Mouse (Mus musculus): ENCODE data around the gene Lemd1. TPM values are rescaled to one million over a fixed set of nuclear protein-coding genes. Genes with fewer than 3 reads are reported as not detected.
A peak's percentile ranks its signal among the peaks of the same experiment; 100 is the strongest.

The Lemd1 gene
- polyA plus RNA-seq, 1 experiment = not detected

DNA sequence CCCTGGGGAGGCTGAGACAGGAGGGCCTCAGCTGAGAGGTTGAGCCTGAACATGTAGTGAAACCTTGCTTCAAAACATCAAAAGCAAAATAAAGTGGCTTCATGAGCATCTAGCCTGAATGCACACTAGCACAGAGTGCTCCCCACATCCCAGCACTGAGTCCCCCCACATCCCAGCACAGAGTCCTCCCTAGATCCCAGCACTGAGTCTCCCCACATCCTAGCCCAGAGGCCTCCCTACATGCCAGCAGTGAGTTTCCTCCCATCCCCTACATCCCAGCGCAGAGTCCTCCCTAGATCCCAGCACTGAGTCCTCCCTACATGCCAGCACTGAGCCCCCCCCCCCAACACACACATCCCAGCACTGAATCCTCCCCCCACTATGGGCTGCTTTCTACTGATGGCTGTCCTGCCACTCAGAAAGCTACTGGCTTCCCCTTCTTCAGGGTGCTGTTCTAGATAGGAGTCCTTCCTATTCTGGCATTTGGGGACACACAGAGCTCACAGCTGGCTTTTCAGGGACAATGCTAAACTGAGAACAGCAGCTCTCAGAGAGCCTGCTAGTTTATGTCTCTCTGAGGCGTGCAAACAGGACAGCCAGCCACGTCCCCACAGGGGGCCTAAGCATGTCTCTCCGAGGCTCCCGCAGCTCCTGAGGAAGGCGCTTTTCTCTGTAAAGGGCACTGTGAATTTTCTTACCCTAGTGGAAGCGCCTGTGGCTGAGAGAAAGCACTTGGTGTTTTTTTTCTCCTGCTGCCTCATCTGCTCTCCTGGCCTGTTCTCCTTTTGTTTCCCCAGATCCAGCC is 40.4 kb downstream of the Lemd1 start:
- Histone ChIP-seq H3K27me3 (replicated peaks; ENCODE audit: control insufficient read depth, insufficient read depth, low read length) (no peaks in the 10 kb centered on the region; the same call in 1 of the 2 replicates), H3K27ac (ENCODE audit: insufficient read depth, low read depth, low read length) (no peak overlapping the region), H3K36me3 (ENCODE audit: control insufficient read depth, insufficient read depth, low read length) (no peaks in the 10 kb centered on the region), H3K4me3 (ENCODE audit: insufficient read depth, low read depth, low read length) (no peak overlapping the region), H3K4me1 (ENCODE audit: control insufficient read depth, insufficient read depth, low read length) (no peaks in the 10 kb centered on the region)
- no peak for DNase-seq
- 83% methylated on average over 7 of the region's 7 CpGs for WGBS
- no peak for TF ChIP-seq POLR2A (IDR thresholded peaks at IDR 0.05; ENCODE audit: low read depth, low read length)
- TF ChIP-seq CTCF (conservative IDR thresholded peaks at IDR 0.05; ENCODE audit: insufficient read depth, insufficient read length, low read depth, low read length) = no peak

DNA sequence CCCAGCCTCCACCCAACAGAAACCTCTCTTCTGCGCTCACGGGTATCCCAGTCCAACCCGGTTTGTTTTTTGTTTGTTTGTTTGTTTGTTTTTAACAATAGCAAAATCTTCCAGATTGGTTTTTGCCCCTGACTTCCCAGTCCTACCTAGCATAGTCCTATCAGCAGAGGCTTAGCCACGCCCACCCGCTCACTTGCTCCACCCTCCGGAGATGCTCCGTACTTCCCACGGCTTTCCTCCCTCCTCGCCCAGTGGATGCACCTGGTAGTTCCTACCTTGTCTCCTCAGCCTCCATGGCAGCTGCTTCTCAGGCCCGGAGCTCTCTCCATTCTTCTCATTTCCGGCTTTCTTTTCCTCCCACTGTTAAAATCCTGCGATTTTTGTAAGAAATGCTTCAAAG is 42.3 kb downstream of the Lemd1 start:
- no peaks in the 10 kb centered on the region for H3K36me3 ChIP-seq (ENCODE audit: control insufficient read depth, insufficient read depth, low read length)
- DNase-seq = peak; percentile 38
- H3K4me1 ChIP-seq (ENCODE audit: control insufficient read depth, insufficient read depth, low read length) = no peaks in the 10 kb centered on the region
- no peaks in the 10 kb centered on the region; the same call in 1 of the 2 replicates for H3K27me3 ChIP-seq (replicated peaks; ENCODE audit: control insufficient read depth, insufficient read depth, low read length)
- peak; percentile 49; the same call in 1 of the 2 replicates for TF ChIP-seq CTCF (conservative IDR thresholded peaks at IDR 0.05; ENCODE audit: insufficient read depth, insufficient read length, low read depth, low read length)
- TF ChIP-seq POLR2A (IDR thresholded peaks at IDR 0.05; ENCODE audit: low read depth, low read length) = no peak
- H3K27ac ChIP-seq (ENCODE audit: insufficient read depth, low read depth, low read length) = no peak overlapping the region
- no peak overlapping the region for H3K4me3 ChIP-seq (ENCODE audit: insufficient read depth, low read depth, low read length)
- WGBS = 30% methylated on average over 12 of the region's 12 CpGs

DNA sequence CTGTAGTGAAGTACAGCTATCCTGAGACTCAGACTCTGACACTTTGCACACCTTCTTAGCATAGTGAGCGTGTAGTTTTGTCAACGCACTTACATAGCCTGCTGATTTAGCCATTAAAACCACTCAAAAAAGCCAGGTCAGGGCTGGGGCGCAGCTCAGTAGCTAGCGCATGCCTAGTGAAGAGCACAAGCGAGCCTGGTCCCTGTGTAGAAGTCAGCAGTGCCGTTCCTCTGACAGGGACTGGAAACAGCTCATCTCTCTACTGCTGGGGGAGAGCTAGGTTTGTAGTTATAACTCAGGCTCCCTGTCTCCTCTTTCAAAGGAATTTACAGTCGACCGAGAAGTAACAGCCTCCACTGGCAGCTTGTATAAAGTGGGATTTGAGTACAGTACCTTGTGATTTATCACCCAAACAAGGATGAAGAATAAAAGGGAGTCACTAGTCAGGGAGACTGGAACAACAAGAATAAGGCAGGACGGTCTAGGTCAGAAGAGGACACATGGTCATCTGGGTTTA is 43.6 kb downstream of the Lemd1 start:
- DNase-seq = no peak
- 52% methylated on average over 9 of the region's 9 CpGs for WGBS
- no peaks in the 10 kb centered on the region for H3K36me3 ChIP-seq (ENCODE audit: control insufficient read depth, insufficient read depth, low read length)
- no peak overlapping the region for H3K4me3 ChIP-seq (ENCODE audit: insufficient read depth, low read depth, low read length)
- H3K27me3 ChIP-seq (replicated peaks; ENCODE audit: control insufficient read depth, insufficient read depth, low read length) = no peaks in the 10 kb centered on the region; the same call in 1 of the 2 replicates
- TF ChIP-seq POLR2A (IDR thresholded peaks at IDR 0.05; ENCODE audit: low read depth, low read length) = no peak
- TF ChIP-seq CTCF (conservative IDR thresholded peaks at IDR 0.05; ENCODE audit: insufficient read depth, insufficient read length, low read depth, low read length) = no peak
- H3K4me1 ChIP-seq (ENCODE audit: control insufficient read depth, insufficient read depth, low read length) = no peaks in the 10 kb centered on the region
- no peak overlapping the region for H3K27ac ChIP-seq (ENCODE audit: insufficient read depth, low read depth, low read length)

DNA sequence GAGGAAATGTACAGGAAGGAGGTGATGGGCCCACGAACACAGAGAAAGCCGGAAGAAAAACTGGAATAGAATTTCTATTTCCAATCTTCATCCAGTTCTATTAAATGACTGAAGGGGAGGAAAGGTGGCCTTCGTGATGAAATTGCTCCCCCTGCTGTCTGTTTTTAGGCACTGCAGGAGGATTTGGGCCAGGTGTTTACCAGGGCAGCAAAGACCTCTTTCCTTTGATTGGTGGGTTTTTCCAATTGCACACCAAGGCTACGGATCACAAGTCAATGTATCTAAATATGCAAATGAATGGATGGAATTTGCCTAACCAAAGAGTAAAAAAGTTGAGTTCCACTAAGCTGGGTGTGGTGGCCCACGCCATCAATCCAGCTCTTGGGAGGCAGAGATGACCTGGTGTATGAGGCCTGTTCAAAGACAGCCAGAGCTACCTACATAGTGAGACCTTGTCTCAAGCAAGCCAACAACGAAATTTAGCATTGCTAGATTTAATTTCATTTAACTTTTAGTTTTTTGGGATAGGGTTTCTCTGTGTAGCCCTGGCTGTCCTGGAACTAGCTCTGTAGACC is 46.4 kb downstream of the Lemd1 start:
- Histone ChIP-seq H3K4me3 (ENCODE audit: insufficient read depth, low read depth, low read length) (no peak overlapping the region), H3K4me1 (ENCODE audit: control insufficient read depth, insufficient read depth, low read length) (no peaks in the 10 kb centered on the region), H3K27me3 (replicated peaks; ENCODE audit: control insufficient read depth, insufficient read depth, low read length) (no peaks in the 10 kb centered on the region; the same call in 1 of the 2 replicates), H3K27ac (ENCODE audit: insufficient read depth, low read depth, low read length) (no peak overlapping the region), H3K36me3 (ENCODE audit: control insufficient read depth, insufficient read depth, low read length) (no peaks in the 10 kb centered on the region)
- 23% methylated on average over 6 of the region's 6 CpGs for WGBS
- DNase-seq = peak; percentile 63
- TF ChIP-seq CTCF (conservative IDR thresholded peaks at IDR 0.05; ENCODE audit: insufficient read depth, insufficient read length, low read depth, low read length) = peak; percentile 84
- TF ChIP-seq POLR2A (IDR thresholded peaks at IDR 0.05; ENCODE audit: low read depth, low read length) = no peak

DNA sequence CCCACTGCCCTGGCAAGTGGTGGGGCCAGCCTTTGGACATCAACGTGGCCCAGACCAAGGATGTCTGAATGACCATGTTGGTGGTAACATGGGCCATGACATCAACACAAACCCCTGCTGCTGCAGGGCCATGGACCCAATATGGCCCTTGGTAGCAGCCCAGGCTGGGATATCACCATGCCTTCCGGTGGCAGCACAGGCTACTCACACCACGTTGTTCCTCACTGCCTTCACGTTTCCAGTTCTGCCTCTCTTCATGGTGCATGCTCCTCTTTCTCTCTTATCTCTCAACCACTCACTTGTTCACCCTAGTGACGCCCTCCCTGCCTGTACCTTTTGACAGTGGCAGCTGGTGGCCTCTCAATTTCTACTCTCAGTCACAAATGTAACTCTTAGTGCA is 53.8 kb downstream of the Lemd1 start:
- WGBS = 81% methylated on average over 5 of the region's 5 CpGs
- TF ChIP-seq CTCF (conservative IDR thresholded peaks at IDR 0.05; ENCODE audit: insufficient read depth, insufficient read length, low read depth, low read length) (no peak), POLR2A (IDR thresholded peaks at IDR 0.05; ENCODE audit: low read depth, low read length) (no peak)
- no peak for DNase-seq

DNA sequence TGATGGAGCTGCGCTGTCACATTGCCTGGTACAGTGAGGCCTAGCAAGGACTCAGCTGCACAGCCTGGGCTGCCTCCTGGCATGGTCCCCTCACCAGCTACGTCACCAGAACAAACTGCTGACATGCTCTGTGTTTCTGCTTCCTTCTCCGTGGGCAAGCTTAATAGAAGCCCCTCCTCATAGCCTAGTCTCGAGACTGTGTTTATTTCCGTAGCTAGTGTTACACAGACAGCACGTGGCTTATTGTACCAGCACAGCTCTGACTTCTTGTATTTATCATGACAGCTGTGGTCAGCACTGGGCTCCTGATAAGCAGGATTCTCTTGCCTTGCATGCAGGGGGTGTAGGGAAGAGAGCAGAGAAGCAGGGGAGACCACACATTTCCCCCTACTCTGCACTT is 54.9 kb downstream of the Lemd1 start:
- Histone ChIP-seq H3K36me3 (ENCODE audit: control insufficient read depth, insufficient read depth, low read length) (no peaks in the 10 kb centered on the region), H3K4me1 (ENCODE audit: control insufficient read depth, insufficient read depth, low read length) (no peaks in the 10 kb centered on the region), H3K27me3 (replicated peaks; ENCODE audit: control insufficient read depth, insufficient read depth, low read length) (no peaks in the 10 kb centered on the region), H3K4me3 (ENCODE audit: insufficient read depth, low read depth, low read length) (no peak overlapping the region), H3K27ac (ENCODE audit: insufficient read depth, low read depth, low read length) (no peak overlapping the region)
- 73% methylated on average over 6 of the region's 6 CpGs for WGBS
- DNase-seq = no peak
- TF ChIP-seq POLR2A (IDR thresholded peaks at IDR 0.05; ENCODE audit: low read depth, low read length) = no peak
- no peak for TF ChIP-seq CTCF (conservative IDR thresholded peaks at IDR 0.05; ENCODE audit: insufficient read depth, insufficient read length, low read depth, low read length)

More for the DNA sequence above, 53.8 kb downstream of the Lemd1 start:
- Histone ChIP-seq H3K4me3 (ENCODE audit: insufficient read depth, low read depth, low read length) (no peak overlapping the region), H3K4me1 (ENCODE audit: control insufficient read depth, insufficient read depth, low read length) (no peaks in the 10 kb centered on the region), H3K27ac (ENCODE audit: insufficient read depth, low read depth, low read length) (no peak overlapping the region), H3K36me3 (ENCODE audit: control insufficient read depth, insufficient read depth, low read length) (no peaks in the 10 kb centered on the region), H3K27me3 (replicated peaks; ENCODE audit: control insufficient read depth, insufficient read depth, low read length) (no peaks in the 10 kb centered on the region)

DNA sequence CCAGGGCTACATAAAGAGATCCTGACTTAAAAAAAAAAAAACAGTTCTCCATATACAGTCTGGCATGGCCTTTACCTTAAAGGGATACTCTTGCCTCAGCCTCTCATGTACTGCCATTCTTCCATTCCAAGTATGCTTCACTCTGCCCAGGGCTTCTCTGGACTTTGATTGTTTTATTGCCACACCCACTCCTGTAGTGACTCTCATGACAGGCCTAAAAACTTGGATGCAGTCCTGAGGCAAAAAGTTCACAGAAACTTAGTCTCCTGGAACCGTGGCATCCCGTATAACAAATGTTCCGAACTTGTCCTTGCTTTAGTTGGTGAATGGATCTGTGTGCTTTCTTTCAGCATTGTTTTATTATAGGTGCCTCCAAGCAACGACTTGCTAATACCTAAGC is 55.4 kb downstream of the Lemd1 start:
- TF ChIP-seq POLR2A (IDR thresholded peaks at IDR 0.05; ENCODE audit: low read depth, low read length) (no peak), CTCF (conservative IDR thresholded peaks at IDR 0.05; ENCODE audit: insufficient read depth, insufficient read length, low read depth, low read length) (no peak)
- Histone ChIP-seq H3K36me3 (ENCODE audit: control insufficient read depth, insufficient read depth, low read length) (no peaks in the 10 kb centered on the region), H3K27ac (ENCODE audit: insufficient read depth, low read depth, low read length) (no peak overlapping the region), H3K27me3 (replicated peaks; ENCODE audit: control insufficient read depth, insufficient read depth, low read length) (no peaks in the 10 kb centered on the region), H3K4me3 (ENCODE audit: insufficient read depth, low read depth, low read length) (no peak overlapping the region), H3K4me1 (ENCODE audit: control insufficient read depth, insufficient read depth, low read length) (no peaks in the 10 kb centered on the region)
- peak; percentile 83 for DNase-seq
- WGBS = 45% methylated on average over 4 of the region's 4 CpGs
